Mouse (Mus musculus) c-Kit-positive CD71-positive TER-119-negative erythroid progenitor cells, embryonic 14.5 days (primary cell): ENCODE measurements at regions not wholly inside any gene's neighbourhood (a gene's known extent, or its start where the extent isn't known, plus 50 kb on each side); places are given as distances from the start of the nearest gene placed in this dataset.
"Not testable (repeated sequence)": the region's sequence is repeated elsewhere in the genome, so short reads cannot be mapped to it uniquely, and the experiment has no call there.

Experiments
- DNase-seq: peaks from one replicate; pipeline ENCODE4 v3.0.0-alpha.2; 2013; ENCODE audit warnings: low read depth

DNA sequence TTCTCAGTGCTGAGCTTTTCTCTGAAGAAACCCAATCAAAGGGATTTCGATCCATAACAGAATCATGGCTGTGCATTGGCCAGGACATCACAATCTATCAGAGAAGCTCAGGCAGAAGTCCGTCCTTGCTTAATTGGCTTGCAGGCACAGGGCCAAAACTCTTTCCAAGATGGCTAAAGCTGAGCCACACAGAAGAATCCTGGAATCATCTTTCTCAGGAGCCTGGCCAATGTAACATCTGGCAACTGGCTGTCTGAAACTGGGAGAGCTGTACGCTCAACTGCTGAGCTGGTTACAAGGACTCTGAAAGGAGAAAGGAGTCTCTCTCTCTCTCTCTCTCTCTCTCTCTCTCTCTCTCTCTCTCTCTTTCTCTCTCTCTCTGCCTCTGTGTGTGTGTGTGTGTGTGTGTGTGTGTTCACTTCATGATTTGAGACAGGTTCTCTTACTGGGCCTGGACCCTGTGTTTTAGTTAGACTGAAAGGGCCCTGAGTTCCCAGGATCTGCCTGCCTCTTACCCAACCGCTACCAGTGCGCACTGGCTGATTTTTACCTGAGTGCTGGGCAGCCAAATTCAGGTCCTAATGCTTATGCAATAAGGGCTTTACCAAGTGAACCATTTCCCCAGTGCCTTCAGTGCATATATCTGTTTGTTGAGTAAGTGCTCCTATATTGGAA lies 333.3 kb upstream of the Cwc22 start:
- DNase-seq, result no peak

DNA sequence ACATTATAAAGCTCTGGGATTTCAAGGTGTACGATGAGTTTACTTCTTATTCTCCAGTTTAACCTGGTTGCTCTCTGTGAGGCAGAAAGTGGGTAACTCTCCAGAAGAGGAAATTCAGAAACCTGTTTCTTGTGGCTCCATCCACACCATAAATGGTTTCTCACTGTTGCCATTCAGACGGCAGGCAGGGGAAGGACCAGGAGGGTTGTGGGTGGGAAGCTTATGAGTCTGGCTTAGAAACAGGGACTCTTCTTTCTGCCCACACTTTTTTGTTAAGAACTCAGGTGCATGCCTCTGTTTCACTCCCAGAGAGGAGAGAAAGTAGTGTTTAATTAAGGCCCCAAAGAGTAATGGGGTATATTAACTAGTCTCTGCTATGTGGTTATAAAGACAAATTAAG lies 332.5 kb upstream of the Cwc22 start:
- no peak for DNase-seq

DNA sequence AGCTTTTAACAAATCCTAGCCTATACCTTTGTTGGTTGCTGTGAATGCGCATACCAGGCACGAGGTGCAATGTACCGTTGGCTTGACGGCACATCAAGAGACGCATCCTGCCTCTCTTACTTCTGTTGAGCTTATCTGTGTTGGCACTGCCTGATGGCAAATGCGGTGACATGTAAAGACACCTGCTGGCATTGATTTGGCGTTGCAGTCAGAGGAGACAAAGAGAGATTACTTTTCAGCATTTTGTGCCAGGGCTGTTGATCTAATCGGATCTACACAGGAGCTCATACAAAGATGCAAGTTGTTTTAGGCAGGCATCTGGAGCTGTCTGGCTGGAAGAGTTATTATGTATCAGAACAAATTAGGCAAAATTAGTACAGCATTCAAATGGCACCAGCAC lies 331.5 kb upstream of the Cwc22 start:
- DNase-seq, result no peak

DNA sequence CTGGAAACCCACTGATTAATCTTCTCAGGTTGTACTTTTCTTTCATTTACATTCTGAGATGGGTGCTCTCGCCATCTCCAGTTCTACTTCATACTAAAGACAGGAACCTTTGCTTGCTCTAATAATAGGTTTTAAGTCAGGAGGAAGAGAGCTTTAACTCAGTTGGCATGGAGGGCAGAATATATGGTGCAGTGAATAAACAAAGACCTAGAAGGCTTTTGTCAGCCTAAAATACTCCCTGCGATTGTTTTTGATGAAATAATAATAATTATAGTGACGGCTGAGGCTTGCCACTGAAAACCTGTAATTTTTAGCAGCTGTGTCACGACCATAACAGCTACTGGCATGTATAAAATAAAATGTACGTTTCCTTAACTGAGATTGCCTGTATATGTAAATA lies 327.9 kb upstream of the Cwc22 start:
- DNase-seq, result no peak

DNA sequence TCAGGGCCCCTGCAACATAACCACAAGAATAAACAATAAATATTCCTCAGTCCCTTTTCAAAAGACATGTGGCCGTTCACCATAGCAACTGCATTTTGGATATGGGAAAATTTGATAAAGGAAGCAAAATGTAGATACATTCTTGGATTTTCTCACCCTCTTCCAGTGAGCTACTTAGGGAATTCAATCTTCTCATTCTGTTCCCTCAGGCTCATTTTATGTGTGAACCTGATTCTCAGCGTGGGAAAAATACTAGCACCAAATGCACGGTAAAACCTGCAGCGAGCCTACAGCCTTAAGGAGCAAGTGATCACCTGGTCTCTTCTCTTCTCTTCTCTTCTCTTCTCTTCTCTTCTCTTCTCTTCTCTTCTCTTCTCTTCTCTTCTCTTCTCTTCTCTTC lies 322.5 kb upstream of the Cwc22 start:
- DNase-seq, result no peak

DNA sequence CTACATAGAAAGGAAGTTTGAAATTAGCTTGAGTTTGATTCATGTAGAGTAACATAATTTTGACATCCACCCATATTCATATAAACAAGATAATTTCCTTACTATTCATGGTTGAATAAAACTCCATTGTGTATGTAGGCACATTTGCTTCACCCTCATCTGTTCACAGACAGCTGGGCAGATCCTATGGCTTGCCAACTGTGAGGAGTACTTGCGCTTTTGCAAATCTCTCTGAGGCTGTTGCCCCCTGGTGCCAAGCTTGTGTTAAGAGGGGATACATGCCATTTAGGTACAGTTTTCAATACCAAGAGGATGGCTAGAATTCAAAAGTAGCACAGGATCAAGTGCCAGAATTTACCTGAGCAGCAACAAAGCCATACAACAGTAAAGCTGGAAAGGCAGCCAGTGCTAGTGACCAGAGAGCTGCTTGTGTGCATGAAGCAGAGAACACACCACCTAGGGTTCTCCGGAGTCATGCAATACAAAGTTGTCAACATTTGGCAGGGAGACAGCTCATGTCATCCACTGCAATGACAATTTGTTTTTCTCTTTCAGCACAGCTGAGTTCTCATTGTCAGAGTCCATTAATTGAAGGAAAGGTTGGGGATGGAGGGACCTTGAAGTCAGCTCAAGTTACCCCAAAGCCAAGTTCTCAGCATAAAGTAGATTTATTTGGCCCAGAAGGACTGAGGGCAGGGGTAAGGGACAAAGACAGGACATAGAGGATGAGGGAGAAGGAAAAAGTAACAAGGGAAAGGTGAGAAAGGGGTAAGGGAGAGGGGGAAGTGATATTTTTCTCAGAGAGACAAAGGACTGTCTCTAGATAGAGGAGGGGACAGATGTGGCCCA lies 321.6 kb upstream of the Cwc22 start:
- no peak for DNase-seq

DNA sequence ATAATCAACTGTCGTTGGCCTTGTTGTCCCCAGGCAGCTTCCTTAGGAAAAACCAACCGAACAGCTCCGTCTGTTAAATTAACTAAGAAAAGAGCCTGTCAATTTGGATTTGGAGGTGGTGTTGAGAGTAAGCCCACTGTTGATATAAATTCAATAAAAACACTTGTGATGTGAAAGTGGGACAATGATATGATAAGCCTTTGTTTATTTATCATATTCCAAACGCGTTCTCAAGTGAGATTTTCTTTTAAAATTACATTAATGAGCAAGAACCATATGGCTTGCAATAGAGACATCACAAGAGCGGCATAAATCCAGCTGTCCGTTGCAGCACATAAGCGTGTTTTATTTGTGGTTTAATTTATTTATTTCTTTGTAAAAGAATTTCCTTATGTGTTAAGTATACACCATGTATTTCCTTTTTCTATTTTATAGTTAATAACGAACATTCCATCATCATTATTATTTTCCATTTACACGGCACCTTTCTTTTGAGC lies 307.5 kb upstream of the Cwc22 start:
- DNase-seq, result no peak

DNA sequence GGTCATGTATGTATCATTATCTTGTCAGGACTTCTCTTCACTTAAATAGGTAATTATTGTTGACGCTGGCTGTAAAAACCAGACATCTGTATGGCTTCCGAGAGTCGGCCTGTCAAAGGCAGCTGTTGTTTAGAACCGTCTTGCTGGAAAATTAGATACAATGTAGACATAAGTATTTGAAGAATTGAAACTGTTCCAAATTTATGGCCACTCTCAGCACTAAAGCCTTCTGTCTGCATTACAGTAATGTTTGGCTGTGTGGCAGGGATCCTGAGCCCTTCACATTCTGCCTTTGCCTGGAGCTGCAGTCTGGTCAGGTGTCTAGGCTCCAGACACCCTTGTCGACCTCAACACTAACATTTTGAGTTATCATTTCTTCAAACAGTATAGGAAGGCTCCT lies 300.2 kb upstream of the Cwc22 start:
- no peak for DNase-seq

DNA sequence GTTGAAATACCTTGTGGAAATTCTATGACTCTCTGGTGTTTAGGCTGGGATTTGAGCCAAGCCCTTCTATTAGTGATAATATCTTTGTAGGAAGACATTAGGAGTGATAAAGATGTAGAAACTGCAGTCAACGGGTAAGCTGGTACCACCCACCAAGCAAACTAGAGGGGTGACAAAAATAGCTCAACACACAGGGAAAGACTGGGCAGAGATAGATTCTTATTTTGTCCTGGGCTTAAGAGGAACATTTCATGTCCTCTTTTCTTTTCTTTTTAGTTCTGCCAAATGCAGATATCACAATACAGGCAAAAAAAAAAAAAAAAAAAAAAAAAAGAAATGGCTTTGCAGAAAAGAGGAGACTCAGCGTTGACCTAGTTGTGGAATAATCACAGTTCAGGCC lies 294.1 kb upstream of the Cwc22 start:
- DNase-seq, result no peak

DNA sequence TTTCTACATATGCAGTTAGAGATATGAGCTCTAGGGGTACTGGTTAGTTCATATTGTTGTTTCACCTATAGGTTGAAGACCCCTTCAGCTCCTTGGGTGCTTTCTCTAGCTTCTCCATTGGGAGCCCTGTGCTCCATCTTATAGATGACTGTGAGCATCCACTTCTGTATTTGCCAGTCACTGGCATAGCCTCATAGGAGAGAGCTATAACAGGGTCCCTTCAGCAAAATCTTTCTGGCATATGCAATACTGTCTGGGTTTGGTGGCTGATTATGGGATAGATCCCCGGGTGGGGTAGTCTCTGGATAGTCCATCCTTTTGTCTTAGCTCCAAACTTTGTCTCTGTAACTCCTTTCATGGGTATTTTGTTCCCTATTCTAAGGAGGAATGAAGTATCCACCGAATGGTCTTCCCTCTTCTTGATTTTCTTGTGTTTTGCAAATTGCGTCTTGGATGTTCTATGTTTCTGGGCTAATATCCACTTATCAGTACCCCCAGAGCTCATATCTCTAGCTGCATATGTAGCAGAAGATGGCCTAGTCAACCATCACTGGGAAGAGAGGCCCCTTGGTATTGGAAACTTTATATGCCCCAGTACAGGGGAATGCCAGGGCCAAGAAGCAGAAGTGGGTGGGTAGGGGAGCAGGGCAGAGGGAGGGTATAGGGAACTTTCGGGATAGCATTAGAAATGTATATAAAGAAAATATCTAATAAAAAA lies 279.4 kb upstream of the Cwc22 start:
- DNase-seq, result not testable (repeated sequence)

DNA sequence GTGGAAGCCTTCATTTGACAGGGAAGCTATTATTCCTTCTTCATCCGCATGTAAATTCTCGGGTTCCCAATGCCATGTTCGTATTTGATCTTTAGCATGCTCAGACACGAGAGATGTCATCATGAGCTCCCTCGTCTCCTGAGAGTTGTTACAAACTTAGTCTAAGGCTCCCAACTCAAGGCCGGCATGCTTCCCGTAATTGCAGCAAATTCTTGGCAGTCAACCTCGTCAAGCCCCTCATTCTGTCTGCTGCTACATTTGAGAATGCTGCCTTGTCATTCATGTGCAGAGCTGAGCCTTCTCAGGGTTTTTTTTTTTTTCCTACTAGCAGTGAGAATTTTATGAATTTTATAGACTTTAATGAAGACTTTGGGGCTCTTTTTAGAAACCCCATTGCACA lies 268.3 kb upstream of the Cwc22 start:
- no peak for DNase-seq

DNA sequence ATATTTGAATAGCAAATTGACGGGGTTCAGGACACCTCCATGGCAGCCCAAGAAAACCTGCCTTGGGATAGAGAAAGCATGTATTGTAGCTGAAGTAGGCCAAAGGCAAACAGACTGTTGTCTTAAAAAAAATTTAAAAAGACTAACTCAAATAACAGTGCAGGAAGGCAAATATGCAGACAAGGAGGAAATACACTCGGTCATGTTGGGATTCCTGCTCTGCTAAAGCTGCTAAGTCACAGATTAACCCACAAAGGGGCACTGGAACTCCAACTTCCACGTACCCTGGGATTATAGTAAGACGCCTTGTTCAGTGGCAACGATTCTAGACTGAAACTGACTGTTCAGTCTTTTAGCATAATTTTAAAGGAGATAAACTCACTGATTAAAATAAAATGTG lies 258.9 kb upstream of the Cwc22 start:
- DNase-seq, result no peak

DNA sequence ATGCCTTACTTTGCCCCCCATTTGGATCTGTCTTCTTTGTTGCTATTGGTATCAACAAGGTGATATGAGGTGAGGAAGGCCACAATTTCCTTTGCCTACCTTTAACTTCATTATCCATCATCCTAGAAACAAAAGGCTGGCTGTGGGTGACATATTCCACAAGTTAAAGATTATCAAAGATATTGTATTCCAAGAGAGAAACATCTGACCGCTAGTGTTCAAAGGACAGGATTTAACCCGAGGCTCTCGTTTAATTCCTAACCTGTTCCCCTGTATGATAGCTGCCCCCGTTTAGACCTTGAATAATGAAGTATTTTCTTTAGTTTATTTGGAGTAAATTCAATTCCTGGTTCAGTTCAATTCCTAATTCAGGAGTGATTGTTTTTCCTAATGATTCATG lies 249.8 kb upstream of the Cwc22 start:
- no peak for DNase-seq

DNA sequence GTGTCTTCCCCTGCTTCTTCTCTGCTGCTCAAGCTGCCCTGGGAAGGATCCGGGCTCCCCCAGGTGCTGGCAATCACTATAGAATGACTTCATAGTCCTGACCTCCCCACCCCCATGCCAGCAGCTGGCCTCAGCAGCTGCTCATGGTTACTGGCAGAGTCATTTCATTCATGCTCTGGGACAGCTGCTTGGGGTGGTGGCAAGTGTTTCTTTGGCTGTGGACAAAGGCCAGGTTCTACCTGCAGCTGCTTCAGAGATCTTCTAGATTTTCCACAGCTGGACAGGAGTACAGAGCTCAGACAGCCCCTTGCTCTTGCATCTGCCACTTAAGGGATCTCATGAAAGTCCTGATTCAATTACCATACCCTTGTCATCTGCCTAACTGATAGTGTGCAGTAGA lies 243.4 kb upstream of the Cwc22 start:
- DNase-seq, result no peak

DNA sequence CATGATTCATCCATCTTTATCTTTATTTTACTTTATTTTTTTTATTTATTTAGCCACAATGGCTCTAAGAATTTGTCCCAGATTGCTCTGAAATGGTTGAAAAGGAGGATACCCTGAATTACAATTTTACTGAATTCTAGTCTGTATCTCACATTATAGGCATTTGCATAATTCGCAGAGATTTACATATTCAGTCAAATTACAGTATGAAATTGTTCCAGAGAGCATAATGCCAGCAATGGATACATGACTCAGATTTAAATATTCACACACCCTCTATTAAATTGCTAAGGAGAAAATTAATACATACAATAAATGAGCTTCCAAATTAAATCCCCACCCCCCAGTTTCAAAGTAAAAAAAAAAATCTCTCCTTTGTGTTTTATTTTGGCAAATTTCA lies 238.8 kb upstream of the Cwc22 start:
- DNase-seq, result no peak

DNA sequence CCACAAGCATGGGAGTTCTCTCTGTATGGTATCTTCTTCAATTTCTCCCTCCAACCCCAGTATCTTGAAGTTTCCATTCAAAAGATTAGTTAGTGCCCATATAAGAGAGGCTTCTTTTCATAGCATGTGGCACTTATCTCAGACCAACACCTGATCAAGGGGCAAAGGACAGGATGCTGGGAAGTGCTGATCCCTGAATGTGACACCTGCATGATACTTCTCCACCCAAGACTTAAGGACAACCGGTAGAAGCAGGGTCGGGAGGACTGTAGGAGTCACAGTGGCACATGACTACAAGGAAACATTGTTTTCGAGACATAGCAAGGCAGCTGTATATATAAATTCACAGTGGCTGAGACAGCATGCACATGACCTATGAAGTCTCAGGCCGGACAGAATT lies 227.6 kb upstream of the Cwc22 start:
- no peak for DNase-seq

DNA sequence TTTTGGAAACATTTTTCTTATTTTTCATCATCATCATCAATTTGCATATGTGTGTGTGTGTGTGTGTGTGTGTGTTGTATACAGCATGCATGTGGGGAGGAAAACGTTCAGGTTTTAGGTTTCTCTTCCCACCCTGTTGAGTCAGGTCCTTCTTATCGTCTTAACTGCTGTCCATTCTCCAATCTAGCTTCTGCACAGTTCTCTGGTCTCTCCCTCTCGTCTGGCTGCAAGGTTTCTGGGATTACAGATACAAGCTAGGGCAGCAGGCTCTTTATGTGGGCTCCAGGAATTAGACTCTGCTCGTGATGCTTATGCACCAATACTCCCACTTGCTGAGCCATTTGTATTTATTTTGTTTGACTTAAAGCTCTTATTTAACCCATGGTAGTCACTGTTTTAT lies 226.6 kb upstream of the Cwc22 start:
- DNase-seq, result no peak

DNA sequence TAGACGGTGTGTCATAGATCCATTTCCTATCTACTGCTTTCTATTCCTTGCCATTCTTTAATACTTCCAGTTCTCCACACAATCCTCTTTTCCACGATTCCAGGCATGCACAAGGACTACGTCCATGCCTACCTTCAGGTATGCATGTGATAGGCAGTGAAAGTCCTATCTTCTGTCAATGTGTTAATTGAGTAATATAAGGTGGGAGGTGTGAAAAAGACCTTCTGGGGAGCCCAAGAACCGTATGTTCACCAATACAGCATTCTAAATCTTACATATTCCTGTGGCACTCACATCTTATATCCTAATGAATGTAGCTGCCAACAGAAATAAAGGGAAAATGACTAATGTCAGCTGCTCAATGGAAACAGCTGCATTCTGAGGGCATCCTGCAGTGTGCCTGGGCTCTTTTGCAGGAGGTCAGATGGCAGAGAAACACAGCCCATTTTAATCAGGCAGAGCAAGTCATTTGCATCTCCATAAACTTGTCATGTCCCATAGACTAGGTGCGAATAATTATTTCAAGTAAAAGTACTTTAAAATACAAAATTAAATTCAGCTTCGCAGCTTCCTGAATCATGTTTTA lies 224.1 kb upstream of the Cwc22 start:
- no peak for DNase-seq

DNA sequence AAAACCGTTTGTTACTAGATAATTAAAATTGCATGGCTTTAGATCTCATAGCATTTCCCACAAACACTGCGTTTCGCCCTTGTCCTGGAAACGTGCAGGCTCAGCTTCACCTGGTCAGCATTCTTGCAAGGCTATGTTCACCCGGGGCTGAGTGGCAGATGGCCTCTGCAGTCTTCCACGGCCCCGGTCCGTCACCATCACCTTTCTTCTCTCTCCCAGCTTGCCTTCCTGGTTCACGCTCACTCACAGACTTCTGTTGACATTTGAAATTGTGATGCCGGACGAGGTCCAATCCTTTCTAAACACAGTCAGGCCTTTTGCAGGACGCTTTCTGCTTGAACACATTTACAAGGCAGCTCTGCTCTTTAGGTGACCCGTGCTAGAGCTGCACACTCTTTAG lies 219.3 kb upstream of the Cwc22 start:
- DNase-seq, result no peak

DNA sequence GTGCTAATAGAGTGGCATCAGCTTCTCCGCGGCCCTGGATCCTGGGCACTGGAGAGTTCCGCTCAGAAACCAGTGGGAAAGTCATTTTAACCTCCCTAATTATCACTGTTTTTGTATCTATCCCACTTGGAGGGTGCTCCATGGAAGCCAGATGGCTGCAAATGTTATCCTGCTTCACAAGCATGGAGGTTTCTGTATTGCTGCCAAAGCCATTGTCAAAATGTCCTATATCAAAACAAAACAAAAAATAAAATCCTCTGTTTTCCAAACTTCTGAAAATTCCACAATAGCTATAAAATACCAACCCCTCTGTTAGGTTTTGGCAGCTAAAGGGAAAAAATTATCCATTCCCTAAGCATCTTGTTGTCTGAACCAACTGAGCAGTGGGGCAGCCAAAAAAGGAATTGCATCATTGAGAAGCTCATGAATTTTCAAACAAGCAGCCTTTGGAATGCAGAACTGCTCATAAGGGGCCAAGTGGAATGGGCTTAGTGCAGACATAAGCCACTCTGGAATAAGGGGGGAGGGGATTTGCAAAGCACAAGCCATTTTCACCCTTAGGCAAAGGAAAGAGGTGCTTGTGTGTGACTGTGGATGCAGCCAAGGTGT lies 213.8 kb upstream of the Cwc22 start:
- no peak for DNase-seq

DNA sequence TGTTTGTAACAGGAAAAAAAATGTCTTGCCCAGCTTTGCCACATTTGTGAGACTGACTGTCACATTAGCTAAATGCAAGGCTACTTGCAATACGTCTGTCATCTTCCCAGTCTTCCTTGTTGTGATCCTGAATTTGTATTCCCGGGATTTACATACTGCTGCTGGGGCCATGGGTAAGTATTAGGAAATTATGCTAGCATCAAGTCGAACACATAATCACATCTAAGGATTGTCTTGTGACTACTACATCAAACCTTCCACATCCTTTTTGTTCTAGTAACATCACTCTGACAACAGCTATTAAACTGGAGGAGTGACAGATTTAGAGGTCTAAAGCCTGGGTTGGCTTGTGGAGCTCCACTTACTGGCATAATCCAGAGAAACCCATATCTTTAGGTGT lies 164.2 kb upstream of the Cwc22 start:
- no peak for DNase-seq

DNA sequence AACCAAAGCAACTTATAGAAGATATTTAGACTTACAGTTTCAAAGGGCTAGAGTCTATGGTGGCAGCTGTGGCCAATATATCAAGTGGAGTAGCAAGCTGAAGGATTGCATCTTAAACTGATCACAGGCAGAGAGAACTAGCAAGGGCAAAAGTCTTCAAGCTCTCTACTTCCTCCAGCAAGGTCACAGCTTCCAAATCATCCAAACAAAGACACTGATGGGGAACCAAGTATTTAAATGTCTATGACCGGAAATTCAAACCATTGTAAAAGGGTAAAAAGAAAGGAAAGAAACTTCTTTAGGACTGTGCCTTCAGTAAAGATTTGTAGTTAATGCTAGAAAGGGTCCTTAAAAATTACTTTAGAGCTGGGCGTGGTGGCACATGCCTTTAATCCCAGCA lies 149.4 kb upstream of the Cwc22 start:
- no peak for DNase-seq
